Mouse (Mus musculus): ENCODE results near the gene Gm20388.

DNA sequence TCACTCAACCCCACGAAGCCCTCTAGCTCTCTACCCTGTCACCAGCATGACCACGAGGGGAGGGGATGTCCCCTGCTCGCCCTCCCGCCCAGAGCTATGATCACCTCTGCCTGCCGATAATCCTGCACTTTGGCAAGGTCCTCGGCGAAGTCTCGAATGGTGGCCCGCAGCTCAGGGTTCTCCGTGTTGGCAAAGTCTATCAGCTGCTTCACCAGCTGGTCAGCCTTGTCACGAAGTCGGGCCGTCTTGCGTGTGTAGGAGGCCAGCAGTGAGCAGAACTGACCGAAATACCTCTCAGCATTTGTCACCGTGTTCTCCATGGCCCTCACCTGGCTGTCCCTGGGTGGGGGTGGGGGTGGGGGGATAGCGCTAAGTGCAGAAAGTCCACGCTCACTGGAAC lies 264.0 kb downstream of the Gm20388 start:
- TF ChIP-seq POLR2A (IDR thresholded peaks at IDR 0.05; ENCODE audit: borderline replicate concordance, extremely low read depth, insufficient read depth, insufficient read length, poor library complexity, severe bottlenecking) (no peak), CTCF (IDR thresholded peaks at IDR 0.05; ENCODE audit: borderline replicate concordance, extremely low read depth, insufficient read depth, insufficient read length) (no peak)

Measured in brain, embryonic 14.5 days (tissue).